Mouse (Mus musculus): ENCODE measurements around the gene Usf1.

Usf1 gene

DNA sequence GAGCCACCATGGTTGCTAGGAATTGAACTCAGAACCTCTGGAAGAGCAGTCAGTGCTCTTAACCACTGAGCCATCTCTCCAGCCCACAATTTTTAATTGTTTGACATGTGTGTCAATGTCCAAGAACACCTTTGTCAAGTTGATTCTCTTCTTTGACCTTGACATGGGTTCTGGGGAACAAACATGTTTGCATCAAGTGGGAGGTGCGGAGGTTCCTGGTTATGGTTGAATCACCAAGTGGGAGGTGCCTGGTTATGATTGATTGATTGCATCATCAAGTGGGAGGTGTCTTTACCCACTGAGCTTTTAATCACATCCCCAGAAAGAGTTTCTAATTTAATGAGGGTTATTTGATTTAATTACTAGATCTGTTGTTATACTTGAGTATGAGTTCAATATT is 46.5 kb downstream of the Usf1 start:
- no peak for DNase-seq

GRCm38 (mm10) chr1:171459791-171460190 is 48.7 kb downstream of the Usf1 start:
- DNase-seq, result no peak

- no peak for DNase-seq
Measured at GRCm38 (mm10) chr1:171460551-171461503, 49.7 kb downstream of the Usf1 start.

GRCm38 (mm10) chr1:171463133-171463532 is 52.0 kb downstream of the Usf1 start:
- DNase-seq, result no peak

GRCm38 (mm10) chr1:171465749-171466412 is 54.8 kb downstream of the Usf1 start:
- no peak for DNase-seq

- DNase-seq, result no peak
Measured at GRCm38 (mm10) chr1:171466565-171466964, 55.5 kb downstream of the Usf1 start.

All from lung, postnatal 4 days (tissue).